Mouse (Mus musculus): ENCODE data around the gene Lrig2. TPM values are rescaled to one million over a fixed set of nuclear protein-coding genes. Genes with fewer than 3 reads are reported as not detected.

Gene Lrig2
- polyA plus RNA-seq, 1 experiment from 2014 or later: 16.1 TPM

DNA sequence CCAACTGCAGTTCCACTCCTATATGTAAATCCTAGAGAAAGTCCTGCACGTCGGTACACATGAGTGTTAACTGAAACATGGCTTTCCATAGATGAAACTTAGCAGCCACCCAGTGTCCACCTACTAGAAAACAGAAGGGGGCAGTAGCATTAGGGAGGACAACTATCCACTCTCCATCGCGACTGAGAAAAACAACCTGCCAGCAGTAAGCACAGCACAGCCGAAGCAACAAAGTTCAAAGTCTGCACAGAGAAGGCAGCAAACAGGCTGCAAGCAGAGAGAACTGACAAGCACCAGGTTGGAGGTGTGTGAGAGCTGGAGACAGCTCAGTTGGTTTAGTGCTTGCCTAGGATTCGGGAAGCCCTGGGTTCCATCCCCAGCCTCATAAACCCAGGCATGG lies 7.2 kb upstream of the Lrig2 start:
- no peak overlapping the region for H3K27ac ChIP-seq (replicated peaks; ENCODE audit: low read depth, low read length)
- 65% methylated on average over 6 of the region's 6 CpGs for WGBS

DNA sequence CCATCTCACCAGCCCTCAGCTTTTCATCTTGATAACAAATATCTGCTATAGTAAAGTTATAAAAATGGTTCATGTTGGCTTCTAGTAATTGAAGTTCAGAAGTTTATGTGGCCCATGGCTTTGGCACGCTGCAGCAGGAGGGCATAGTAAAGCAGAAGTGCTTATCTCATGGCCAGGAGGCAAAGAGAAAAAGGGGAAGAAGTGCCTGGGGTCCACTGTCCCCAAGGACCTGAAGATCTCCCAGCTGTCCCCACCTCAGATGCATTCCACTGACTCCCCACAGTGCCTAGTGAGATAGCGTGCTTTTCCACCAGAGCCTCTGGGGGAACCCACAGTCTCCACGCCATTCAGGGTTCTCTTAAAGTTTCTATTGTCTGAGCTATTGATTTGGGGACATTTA lies 6.7 kb upstream of the Lrig2 start:
- no peak overlapping the region for H3K4me3 ChIP-seq (ENCODE audit: low read depth, low read length)
- H3K4me2 ChIP-seq (ENCODE audit: low read depth, low read length): no peak overlapping the region
- no peak overlapping the region for H3K27ac ChIP-seq (replicated peaks; ENCODE audit: low read depth, low read length)
- no peaks in the 10 kb centered on the region for H3K27me3 ChIP-seq (replicated peaks; ENCODE audit: control insufficient read depth, insufficient read depth, low read length)
- H3K9ac ChIP-seq (ENCODE audit: low read depth, low read length): no peak overlapping the region
- no peaks in the 10 kb centered on the region for H3K9me3 ChIP-seq (ENCODE audit: control insufficient read depth, low read length)
- H3K4me1 ChIP-seq (ENCODE audit: control insufficient read depth, insufficient read depth, low read length): no peaks in the 10 kb centered on the region
- no peaks in the 10 kb centered on the region for H3K36me3 ChIP-seq (ENCODE audit: control insufficient read depth, insufficient read depth, low read length)
- ATAC-seq (ENCODE audit: low read depth) (no peak), DNase-seq (ENCODE audit: low spot score) (no peak)
- 78% methylated on average over 3 of the region's 3 CpGs for WGBS

More for the DNA sequence above, 7.2 kb upstream of the Lrig2 start:
- DNase-seq (ENCODE audit: low spot score): no peak
- Histone ChIP-seq H3K4me3 (ENCODE audit: low read depth, low read length) (no peak overlapping the region), H3K9ac (ENCODE audit: low read depth, low read length) (no peak overlapping the region), H3K36me3 (ENCODE audit: control insufficient read depth, insufficient read depth, low read length) (no peaks in the 10 kb centered on the region), H3K4me1 (ENCODE audit: control insufficient read depth, insufficient read depth, low read length) (no peaks in the 10 kb centered on the region), H3K4me2 (ENCODE audit: low read depth, low read length) (no peak overlapping the region), H3K9me3 (ENCODE audit: control insufficient read depth, low read length) (no peaks in the 10 kb centered on the region), H3K27me3 (replicated peaks; ENCODE audit: control insufficient read depth, insufficient read depth, low read length) (no peaks in the 10 kb centered on the region)
- no peak for ATAC-seq (ENCODE audit: low read depth)

DNA sequence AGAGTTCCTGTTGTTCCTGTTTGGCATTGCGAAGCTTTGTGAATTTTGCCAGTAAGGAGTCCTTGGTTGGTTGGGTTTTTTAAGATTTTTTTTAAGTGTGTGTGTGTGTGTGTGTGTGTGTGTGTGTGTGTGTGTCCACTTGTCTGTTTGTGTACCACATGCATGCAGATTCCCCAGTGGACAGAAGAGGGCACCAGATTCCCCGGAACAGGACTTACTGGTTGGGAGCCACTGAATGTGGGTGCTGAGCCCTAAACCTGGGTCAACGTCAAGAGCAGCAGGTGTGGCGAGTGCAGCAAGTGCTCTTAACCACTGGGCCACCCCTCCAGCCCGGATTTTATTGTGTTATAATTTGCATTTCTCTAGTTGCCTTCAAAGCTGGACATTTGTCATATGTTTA lies 5.4 kb upstream of the Lrig2 start:
- no peak overlapping the region for H3K9ac ChIP-seq (ENCODE audit: low read depth, low read length)
- H3K36me3 ChIP-seq (ENCODE audit: control insufficient read depth, insufficient read depth, low read length): no peaks in the 10 kb centered on the region
- H3K4me3 ChIP-seq (ENCODE audit: low read depth, low read length): no peak overlapping the region
- no peak overlapping the region for H3K4me2 ChIP-seq (ENCODE audit: low read depth, low read length)
- H3K27ac ChIP-seq (replicated peaks; ENCODE audit: low read depth, low read length): no peak overlapping the region
- H3K27me3 ChIP-seq (replicated peaks; ENCODE audit: control insufficient read depth, insufficient read depth, low read length): no peaks in the 10 kb centered on the region
- WGBS: 83% methylated on average over 5 of the region's 5 CpGs
- H3K9me3 ChIP-seq (ENCODE audit: control insufficient read depth, low read length): no peaks in the 10 kb centered on the region
- no peak for DNase-seq (ENCODE audit: low spot score)
- peaks cover 3% of the 10 kb centered on the region; the same call in 1 of the 2 replicates for H3K4me1 ChIP-seq (ENCODE audit: control insufficient read depth, insufficient read depth, low read length)
- no peak for ATAC-seq (ENCODE audit: low read depth)

DNA sequence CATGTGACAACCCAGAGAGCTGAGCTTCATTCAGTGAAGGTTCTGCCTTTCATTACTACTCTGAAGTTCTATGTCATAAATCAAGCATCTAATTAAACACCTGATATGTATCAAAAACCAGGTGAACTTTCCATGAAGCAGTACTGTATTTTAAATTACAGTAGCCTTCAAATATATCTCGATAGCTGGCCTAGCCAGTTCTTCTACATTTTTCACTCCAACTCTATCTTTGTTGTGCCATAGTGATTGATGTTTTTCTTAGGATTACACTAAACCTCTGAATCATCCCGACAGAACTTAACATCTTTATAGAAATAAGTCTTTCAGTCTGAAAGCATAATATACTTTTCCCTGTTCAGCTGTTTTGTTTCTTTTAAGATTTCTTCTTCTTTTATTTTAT lies 2.8 kb upstream of the Lrig2 start:
- H3K27ac ChIP-seq (replicated peaks; ENCODE audit: low read depth, low read length): no peak overlapping the region

DNA sequence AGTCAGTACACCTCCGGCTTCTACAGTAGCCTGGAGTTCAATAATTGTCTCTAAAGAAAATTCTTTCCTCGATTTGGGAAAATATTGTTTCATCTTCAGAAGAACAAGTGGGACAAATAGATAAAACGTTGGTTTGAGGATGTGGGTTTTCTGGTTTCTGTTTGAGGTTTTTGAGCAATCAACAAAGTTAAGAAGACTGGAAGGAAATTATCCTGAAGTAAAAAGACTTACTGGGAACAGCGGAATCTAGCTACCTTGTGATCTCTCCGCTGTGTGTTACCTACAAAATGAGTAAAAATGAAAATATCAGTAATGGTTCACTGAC lies 668 bp upstream of the Lrig2 start:
- 23% methylated on average over 5 of the region's 5 CpGs for WGBS
- peak overlapping the region; percentile 86 for H3K4me3 ChIP-seq (ENCODE audit: low read depth, low read length)
- no peak for DNase-seq (ENCODE audit: low spot score)
- peak overlapping the region; percentile 61 for H3K9ac ChIP-seq (ENCODE audit: low read depth, low read length)
- no peak for ATAC-seq (ENCODE audit: low read depth)
- H3K27me3 ChIP-seq (replicated peaks; ENCODE audit: control insufficient read depth, insufficient read depth, low read length): no peaks in the 10 kb centered on the region
- no peaks in the 10 kb centered on the region for H3K9me3 ChIP-seq (ENCODE audit: control insufficient read depth, low read length)
- peak overlapping the region; percentile 77 for H3K27ac ChIP-seq (replicated peaks; ENCODE audit: low read depth, low read length)
- H3K36me3 ChIP-seq (ENCODE audit: control insufficient read depth, insufficient read depth, low read length): no peaks in the 10 kb centered on the region
- peaks cover 3% of the 10 kb centered on the region; the same call in 1 of the 2 replicates for H3K4me1 ChIP-seq (ENCODE audit: control insufficient read depth, insufficient read depth, low read length)
- H3K4me2 ChIP-seq (ENCODE audit: low read depth, low read length): peak overlapping the region; percentile 61

More for the DNA sequence above, 2.8 kb upstream of the Lrig2 start:
- Histone ChIP-seq H3K4me3 (ENCODE audit: low read depth, low read length) (no peak overlapping the region), H3K4me2 (ENCODE audit: low read depth, low read length) (no peak overlapping the region), H3K9ac (ENCODE audit: low read depth, low read length) (no peak overlapping the region), H3K27me3 (replicated peaks; ENCODE audit: control insufficient read depth, insufficient read depth, low read length) (no peaks in the 10 kb centered on the region), H3K4me1 (ENCODE audit: control insufficient read depth, insufficient read depth, low read length) (peaks cover 3% of the 10 kb centered on the region; the same call in 1 of the 2 replicates), H3K36me3 (ENCODE audit: control insufficient read depth, insufficient read depth, low read length) (no peaks in the 10 kb centered on the region), H3K9me3 (ENCODE audit: control insufficient read depth, low read length) (no peaks in the 10 kb centered on the region)
- ATAC-seq (ENCODE audit: low read depth): no peak
- peak; percentile 52 for DNase-seq (ENCODE audit: low spot score)
- 74% methylated on average over 2 of the region's 2 CpGs for WGBS

DNA sequence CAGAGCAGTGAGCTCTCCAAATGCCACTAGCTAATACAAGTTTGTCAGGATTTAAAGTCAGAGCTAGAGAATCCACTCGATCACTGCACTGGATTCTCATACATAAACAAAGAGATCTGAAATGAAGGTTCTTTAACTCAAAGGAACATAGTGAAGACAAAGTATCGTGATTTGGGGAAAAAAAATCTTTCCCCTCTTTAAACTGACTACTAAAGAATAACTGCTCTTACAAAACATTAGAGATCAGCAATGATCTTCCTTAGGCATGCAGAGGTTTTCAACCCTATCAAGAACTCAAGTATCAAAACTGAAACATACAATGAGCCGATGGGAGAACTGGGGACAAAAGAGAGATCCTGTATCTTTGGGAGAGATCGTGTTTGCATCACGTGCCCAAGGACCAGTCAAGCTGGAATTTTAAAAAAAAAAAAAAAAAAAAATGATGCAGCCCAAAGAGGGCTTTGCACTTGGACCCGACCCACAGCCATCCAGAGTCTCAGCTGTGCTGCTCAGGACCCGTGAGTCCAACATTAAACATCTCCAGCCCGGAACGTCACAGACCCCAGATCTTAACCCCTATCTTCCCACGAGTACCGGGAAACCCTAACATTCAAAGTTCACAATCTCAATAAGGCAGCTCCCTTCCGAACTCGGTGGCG lies 818 bp downstream of the Lrig2 start:
- DNase-seq (ENCODE audit: low spot score) (peak; percentile 38), ATAC-seq (ENCODE audit: low read depth) (peak; percentile 19)
- Histone ChIP-seq H3K27ac (replicated peaks; ENCODE audit: low read depth, low read length) (peak overlapping the region; percentile 96), H3K27me3 (replicated peaks; ENCODE audit: control insufficient read depth, insufficient read depth, low read length) (no peaks in the 10 kb centered on the region), H3K4me1 (ENCODE audit: control insufficient read depth, insufficient read depth, low read length) (peaks cover 3% of the 10 kb centered on the region; the same call in 1 of the 2 replicates), H3K9me3 (ENCODE audit: control insufficient read depth, low read length) (no peaks in the 10 kb centered on the region), H3K4me3 (ENCODE audit: low read depth, low read length) (peak overlapping the region; percentile 86), H3K36me3 (ENCODE audit: control insufficient read depth, insufficient read depth, low read length) (no peaks in the 10 kb centered on the region), H3K9ac (ENCODE audit: low read depth, low read length) (peak overlapping the region; percentile 84), H3K4me2 (ENCODE audit: low read depth, low read length) (peak overlapping the region; percentile 73)
- under 1% methylated on average over 14 of the region's 14 CpGs for WGBS

DNA sequence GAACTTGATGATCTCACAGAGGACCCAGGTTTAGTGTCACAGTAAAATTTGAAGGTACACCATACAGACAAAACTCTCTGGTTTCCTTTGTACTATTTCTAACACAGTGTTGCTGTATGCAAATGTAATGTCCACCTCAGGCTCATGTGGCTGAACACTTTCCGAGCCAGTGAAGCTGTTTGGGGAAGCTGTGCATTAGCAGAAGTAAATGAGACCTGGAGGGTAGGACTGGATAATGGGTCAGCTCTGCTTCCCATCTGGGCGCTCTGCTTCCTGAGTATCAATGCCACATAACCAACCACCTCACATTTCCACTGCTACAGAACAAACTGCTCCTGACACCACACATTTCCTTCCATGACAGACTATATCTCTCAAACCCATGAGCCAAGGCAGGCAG lies 10.1 kb downstream of the Lrig2 start:
- no peak for ATAC-seq (ENCODE audit: low read depth)
- no peaks in the 10 kb centered on the region for H3K9me3 ChIP-seq (ENCODE audit: control insufficient read depth, low read length)
- no peaks in the 10 kb centered on the region for H3K4me1 ChIP-seq (ENCODE audit: control insufficient read depth, insufficient read depth, low read length)
- WGBS: 82% methylated on average over 2 of the region's 2 CpGs
- H3K9ac ChIP-seq (ENCODE audit: low read depth, low read length): no peak overlapping the region
- H3K4me2 ChIP-seq (ENCODE audit: low read depth, low read length): no peak overlapping the region
- no peaks in the 10 kb centered on the region for H3K27me3 ChIP-seq (replicated peaks; ENCODE audit: control insufficient read depth, insufficient read depth, low read length)
- H3K4me3 ChIP-seq (ENCODE audit: low read depth, low read length): no peak overlapping the region
- H3K36me3 ChIP-seq (ENCODE audit: control insufficient read depth, insufficient read depth, low read length): peaks cover 11% of the 10 kb centered on the region
- DNase-seq (ENCODE audit: low spot score): no peak
- no peak overlapping the region for H3K27ac ChIP-seq (replicated peaks; ENCODE audit: low read depth, low read length)

DNA sequence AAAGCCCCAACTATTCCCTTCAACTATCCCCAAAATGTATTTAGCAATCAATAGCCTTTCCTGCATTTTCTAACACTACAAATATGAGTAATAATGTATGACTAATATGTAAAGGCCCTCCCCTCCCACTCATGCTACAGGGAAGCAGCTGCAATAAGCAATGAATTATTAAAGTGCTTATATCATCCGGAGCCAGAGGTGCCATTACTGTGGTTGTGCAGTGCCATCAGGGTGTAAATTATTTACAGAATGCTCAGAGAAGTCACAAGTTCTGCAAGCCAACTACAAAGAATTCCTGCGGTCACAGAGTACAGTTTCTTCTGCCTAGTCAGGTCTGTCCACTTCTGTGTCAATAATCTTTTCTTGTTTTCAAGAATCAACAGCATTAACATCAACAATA lies 10.8 kb downstream of the Lrig2 start:
- DNase-seq (ENCODE audit: low spot score) (no peak), ATAC-seq (ENCODE audit: low read depth) (no peak)
- no peaks in the 10 kb centered on the region for H3K27me3 ChIP-seq (replicated peaks; ENCODE audit: control insufficient read depth, insufficient read depth, low read length)
- no peak overlapping the region for H3K4me3 ChIP-seq (ENCODE audit: low read depth, low read length)
- no peaks in the 10 kb centered on the region for H3K9me3 ChIP-seq (ENCODE audit: control insufficient read depth, low read length)
- no peak overlapping the region for H3K27ac ChIP-seq (replicated peaks; ENCODE audit: low read depth, low read length)
- no peak overlapping the region for H3K4me2 ChIP-seq (ENCODE audit: low read depth, low read length)
- H3K36me3 ChIP-seq (ENCODE audit: control insufficient read depth, insufficient read depth, low read length): peaks cover 19% of the 10 kb centered on the region
- H3K9ac ChIP-seq (ENCODE audit: low read depth, low read length): no peak overlapping the region
- WGBS: 88% methylated on average over 2 of the region's 2 CpGs
- no peaks in the 10 kb centered on the region for H3K4me1 ChIP-seq (ENCODE audit: control insufficient read depth, insufficient read depth, low read length)

DNA sequence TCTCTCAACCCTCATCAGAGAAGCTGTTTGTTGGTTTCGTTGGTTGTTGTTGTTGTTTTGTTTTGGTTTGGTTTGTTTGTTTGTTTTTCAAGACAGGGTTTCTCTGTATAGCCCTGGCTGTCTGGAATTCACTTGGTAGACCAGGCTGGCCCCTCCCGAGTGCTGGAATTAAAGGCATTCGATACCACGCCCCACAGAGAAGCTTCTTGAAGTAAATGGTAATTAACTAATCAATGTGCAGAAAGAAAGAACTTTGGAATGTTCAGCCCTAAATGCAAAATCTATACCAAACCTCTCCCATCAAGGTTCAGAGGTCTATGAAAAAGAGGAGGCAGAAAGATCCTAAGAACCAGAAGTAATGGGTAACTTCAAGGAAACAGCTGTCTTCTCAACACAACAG lies 15.5 kb downstream of the Lrig2 start:
- H3K36me3 ChIP-seq (ENCODE audit: control insufficient read depth, insufficient read depth, low read length): peaks cover 52% of the 10 kb centered on the region
- H3K4me1 ChIP-seq (ENCODE audit: control insufficient read depth, insufficient read depth, low read length): no peaks in the 10 kb centered on the region

More for the DNA sequence above, 15.5 kb downstream of the Lrig2 start:
- no peaks in the 10 kb centered on the region for H3K9me3 ChIP-seq (ENCODE audit: control insufficient read depth, low read length)
- no peak overlapping the region for H3K4me3 ChIP-seq (ENCODE audit: low read depth, low read length)
- H3K27me3 ChIP-seq (replicated peaks; ENCODE audit: control insufficient read depth, insufficient read depth, low read length): no peaks in the 10 kb centered on the region
- no peak overlapping the region for H3K4me2 ChIP-seq (ENCODE audit: low read depth, low read length)
- H3K9ac ChIP-seq (ENCODE audit: low read depth, low read length): no peak overlapping the region
- 93% methylated on average over 4 of the region's 4 CpGs for WGBS
- DNase-seq (ENCODE audit: low spot score): no peak
- ATAC-seq (ENCODE audit: low read depth): no peak
- no peak overlapping the region for H3K27ac ChIP-seq (replicated peaks; ENCODE audit: low read depth, low read length)
